Mouse (Mus musculus) spleen, adult 10 weeks (tissue): ENCODE data around the gene Olfr48. TPM values are rescaled to one million over a fixed set of nuclear protein-coding genes. Genes with fewer than 3 reads are reported as not detected.

Experiments
- polyA plus RNA-seq: library from polyadenylated mRNA; stranded (reverse); fragments of 350-450 nt; fragmentation: Illumina TruSeq; extraction: RNeasy Lipid Tissue Mini Kit (QIAGEN cat#74804); gene quantifications from one replicate; pipeline ENCODE4 v1.2.3, GENCODE M21; 2015; ENCODE audit warnings: low replicate concordance; ENCODE audit not compliant: insufficient read depth

Olfr48 gene
- polyA plus RNA-seq, result not detected

DNA sequence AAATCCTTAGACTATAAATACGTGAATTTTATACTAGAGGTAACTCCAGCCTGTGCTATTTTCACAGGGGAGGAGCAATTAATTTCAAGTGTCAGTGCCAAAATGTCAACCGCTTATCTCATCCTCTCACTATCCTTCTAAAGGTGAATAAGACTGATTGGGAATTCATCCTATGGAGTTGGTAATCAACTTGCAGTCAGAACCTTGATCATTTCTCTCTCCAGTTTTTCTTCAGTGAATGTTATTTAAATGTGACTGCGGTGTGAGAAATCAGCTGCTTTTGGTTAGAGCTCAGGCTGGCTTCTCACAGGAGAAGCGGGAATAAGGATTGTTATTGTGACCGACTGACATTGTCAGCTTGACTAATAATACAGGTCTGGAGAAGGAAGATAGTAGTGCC, at the start of gene Olfr48:
TSS of gene Olfr48 (minus strand) at position 101 of the 400 bp plus-strand sequence.

DNA sequence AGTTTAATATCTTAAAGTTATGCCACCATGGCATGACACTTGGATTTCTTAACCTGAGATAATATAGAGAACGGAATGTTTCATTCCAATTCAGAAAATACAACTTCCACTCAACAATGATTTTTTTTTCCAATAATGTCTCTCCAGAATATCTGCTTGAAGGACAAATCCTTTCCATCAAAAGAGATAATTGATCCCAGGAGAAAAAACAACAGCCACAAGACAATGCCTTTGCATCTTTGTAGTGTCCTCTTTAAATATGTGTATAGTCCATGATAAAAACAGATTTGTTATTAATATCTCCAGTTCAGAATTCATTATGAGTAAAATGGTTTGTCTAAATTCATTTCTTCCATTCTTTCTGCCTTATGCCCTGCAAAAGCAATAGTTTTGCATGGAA, 30.1 kb upstream of the Olfr48 start, which contains the start of gene Olfr1257:
TSS of gene Olfr1257 (plus strand) at position 301 of the 400 bp plus-strand sequence.

DNA sequence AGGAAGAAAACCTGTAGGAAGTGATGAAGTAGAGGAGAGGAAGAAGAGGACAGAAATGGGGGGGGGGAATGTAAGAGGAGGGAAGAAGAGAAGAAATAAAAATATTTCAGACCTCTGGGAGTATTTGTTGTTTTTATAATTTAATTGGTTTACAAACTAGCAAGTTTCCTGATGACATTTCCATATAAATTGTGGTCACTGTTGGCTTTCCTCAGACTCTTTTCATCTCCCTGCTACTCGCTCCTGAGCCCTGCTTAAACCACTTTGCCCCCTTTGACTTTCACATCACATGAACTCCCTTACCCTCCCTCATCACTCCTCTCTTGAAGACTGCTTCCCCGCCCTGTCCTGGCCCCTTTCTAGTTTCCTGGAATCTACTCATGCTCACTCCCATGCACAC, 6.5 kb downstream of the Olfr48 start, which contains the start of gene Olfr1256:
TSS of gene Olfr1256 (minus strand) at position 101 of the 400 bp plus-strand sequence.

DNA sequence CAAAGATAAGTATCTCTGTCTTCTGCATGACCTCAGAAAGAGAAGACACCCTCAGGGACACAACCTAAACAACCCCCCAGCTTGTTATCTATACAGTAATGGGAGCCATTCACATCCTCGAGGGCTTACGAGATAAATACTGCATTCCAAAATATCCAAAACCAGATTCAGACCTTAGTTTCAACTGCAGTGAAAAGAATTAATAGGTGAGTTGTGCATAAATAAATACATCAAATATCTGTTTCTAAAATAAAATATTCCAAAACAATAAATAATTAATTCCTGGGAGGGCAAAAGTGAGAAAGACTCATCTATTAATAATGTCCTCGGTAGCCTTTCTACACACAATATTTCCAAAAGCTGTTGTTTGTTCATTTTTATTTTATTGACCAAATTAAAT, 36.3 kb downstream of the Olfr48 start, which contains the start of gene Olfr1255:
TSS of gene Olfr1255 (plus strand) at position 301 of the 400 bp plus-strand sequence.

GRCm38 (mm10) chr2:89793519-89793918, 54.5 kb downstream of the Olfr48 start, which contains the start of gene Olfr1254:
Gene Olfr1254 (minus strand): TSS chr2:89793619.

Other genes with a start within 250 kb of the Olfr48 start
- not detected for gene Olfr1247, start 234.1 kb downstream of the Olfr48 start, polyA plus RNA-seq
- gene Olfr1248, start 230.0 kb downstream of the Olfr48 start, polyA plus RNA-seq, result not detected
- gene Olfr1249, start 213.2 kb downstream of the Olfr48 start, polyA plus RNA-seq, result not detected
- gene Olfr1250, start 186.7 kb downstream of the Olfr48 start, polyA plus RNA-seq, result not detected
- gene Olfr1251, start 176.3 kb downstream of the Olfr48 start, polyA plus RNA-seq, result not detected
- not detected for gene Olfr1252, start 123.2 kb downstream of the Olfr48 start, polyA plus RNA-seq
- not detected for gene Olfr1253, start 91.1 kb downstream of the Olfr48 start, polyA plus RNA-seq
- not detected for gene Olfr1254, start 54.6 kb downstream of the Olfr48 start, polyA plus RNA-seq
- not detected for gene Olfr1255, start 36.2 kb downstream of the Olfr48 start, polyA plus RNA-seq
- gene Olfr1256, start 6.7 kb downstream of the Olfr48 start, polyA plus RNA-seq, result not detected
- not detected for gene Olfr1257, start 30.2 kb upstream of the Olfr48 start, polyA plus RNA-seq
- not detected for gene Olfr1258, start 79.1 kb upstream of the Olfr48 start, polyA plus RNA-seq
- not detected for gene Olfr1259, start 100.5 kb upstream of the Olfr48 start, polyA plus RNA-seq
- not detected for gene Olfr1260, start 126.1 kb upstream of the Olfr48 start, polyA plus RNA-seq
- gene Olfr1261, start 143.0 kb upstream of the Olfr48 start, polyA plus RNA-seq, result not detected
- gene Olfr1262, start 151.9 kb upstream of the Olfr48 start, polyA plus RNA-seq, result not detected
- gene Olfr1263, start 163.9 kb upstream of the Olfr48 start, polyA plus RNA-seq, result not detected
- gene Olfr1264, start 177.4 kb upstream of the Olfr48 start, polyA plus RNA-seq, result not detected
- not detected for gene Olfr1265, start 187.1 kb upstream of the Olfr48 start, polyA plus RNA-seq
- not detected for gene Olfr140, start 215.4 kb upstream of the Olfr48 start, polyA plus RNA-seq